Mouse (Mus musculus) lung, postnatal 14 days (tissue): ENCODE data around the gene Ctdspl.

Experiments
- DNase-seq: peaks from one replicate; pipeline ENCODE4 v3.0.0; 2021

Gene Ctdspl

DNA sequence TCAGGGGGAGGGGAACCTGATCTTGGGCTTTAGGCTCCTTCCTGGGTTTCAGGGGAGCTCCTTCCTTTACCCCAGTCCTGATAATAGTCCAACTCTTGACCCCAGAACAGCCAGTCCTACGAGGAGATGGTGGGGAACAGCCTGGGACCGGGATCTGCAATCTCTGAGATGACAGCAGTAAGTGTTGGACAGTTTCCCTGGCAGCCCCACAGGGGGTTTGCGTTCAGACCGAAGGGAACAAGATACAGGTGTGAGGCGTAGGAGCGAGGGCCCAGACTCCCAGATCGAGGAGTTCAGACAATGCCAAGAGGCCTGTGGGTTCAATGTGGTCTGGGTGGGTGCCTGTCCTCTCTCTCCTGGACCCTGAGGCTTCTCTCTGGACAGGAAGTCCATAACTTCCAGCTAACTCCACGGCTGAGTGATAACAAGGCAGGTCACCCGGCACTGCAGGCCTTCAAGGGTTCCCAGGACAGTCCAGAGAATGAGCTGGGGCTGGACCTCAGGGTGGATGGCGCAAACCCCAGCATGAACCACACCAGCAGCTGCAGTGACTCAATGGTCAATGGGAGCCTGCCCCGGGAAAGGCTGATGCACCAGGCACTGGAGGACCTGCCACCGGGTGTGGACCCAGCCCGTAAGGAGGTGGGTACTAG lies 144.0 kb downstream of the Ctdspl start:
- no peak for DNase-seq

- no peak for DNase-seq
These were observed 145.5 kb downstream of the Ctdspl start for GRCm38 (mm10) chr9:119071786-119072185.

DNA sequence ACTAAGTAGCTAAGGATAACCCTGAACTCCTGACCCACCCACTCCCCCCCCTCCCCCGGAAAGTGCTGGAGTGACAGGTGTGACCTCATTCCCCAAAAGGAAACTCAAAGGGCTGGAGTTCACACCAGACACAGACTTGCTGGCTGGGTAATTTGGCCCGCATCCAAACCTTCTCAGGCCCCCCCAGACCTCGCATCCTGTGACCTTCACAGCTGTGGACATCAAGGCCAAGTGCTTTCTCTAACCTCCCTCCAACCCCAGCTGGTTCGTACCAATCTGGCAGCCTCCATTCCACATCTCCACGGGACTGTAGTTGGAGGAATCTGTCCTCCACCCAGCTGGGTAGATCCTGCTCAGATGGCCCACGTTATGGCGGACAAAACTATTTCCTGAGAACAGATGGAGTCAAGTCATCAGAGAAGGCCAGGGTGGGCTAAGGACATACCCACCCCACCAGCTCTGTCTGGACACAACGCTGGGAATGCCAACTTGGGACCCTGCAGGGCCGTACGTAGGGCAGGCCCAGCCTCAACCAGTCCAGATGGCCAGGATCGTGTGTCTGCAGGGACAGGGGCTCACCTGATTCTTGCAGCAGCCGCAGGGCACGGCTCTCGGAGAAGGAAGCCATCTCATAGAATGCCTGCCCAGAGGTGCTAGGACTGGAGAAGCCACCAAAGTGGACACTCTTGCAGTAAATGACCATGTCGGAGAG lies 147.1 kb downstream of the Ctdspl start:
- no peak for DNase-seq

DNA sequence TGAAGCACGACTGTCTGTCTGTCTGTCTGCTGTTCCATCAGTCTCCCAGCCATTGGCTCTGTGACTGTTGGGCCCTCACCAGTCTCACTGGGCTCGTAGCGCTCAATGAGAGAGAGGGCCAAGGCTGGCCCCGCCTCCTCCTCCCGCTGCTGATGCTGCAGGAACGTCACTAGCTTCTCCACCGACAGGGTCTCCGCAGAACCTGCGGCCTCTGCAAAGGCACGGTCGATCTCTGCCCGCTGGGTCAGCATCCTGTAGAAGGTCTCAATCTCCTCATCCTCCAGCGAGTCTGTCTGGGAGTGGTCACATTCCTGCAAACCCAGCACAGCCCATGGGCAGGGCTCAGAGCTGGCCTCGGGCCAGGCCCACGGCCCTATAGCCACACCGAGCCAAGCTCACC lies 149.4 kb downstream of the Ctdspl start:
- DNase-seq: no peak

DNA sequence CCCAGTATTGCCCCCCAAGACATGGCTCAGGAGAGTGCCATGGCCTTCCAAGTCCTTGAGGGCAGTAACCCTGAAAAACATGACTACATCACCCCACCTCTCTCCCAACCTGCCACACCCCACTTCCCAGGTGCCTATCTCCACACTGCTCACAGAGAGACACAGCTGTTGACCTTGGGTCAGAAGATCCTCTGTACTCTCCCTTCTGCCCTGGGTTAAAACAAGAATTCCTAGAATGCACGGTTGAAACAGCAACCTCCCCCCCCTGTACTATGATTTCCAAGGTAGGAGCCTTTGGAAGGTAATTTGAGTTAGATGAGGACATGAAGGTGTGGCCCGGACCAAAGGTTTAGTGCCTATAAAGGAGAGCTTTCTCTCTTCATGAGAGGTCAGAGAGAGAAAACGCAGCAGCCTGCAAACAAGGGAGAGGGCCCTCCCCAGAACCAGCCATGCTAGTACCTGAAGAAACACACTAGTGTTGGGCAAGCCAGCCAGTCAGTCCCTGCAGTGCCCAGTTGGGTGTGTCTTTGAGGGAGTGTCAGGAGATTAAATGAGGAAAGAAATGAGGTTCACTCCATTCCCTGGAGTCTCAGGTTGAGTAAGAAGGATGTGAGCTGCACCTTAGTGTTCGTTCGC lies 153.9 kb downstream of the Ctdspl start:
- no peak for DNase-seq

DNA sequence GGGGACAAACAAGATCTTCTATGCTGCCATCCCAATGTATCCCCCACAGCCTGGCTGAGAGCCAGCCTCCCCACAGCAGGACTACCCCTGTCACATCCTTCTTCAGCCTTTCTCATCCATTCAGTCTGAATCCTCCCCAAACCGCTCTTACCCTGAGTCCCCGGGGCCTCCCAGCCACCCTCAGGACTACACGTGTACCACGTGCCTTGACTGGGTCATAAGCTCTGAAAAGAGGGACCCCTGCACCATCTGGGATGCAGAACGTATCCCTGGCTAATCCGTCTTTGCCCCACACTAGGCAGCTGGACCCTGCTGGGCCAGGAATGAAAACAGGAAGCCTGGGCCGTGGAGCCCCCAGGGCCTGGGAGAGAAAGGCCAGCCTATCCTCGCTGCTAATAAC lies 155.8 kb downstream of the Ctdspl start:
- DNase-seq: no peak

DNA sequence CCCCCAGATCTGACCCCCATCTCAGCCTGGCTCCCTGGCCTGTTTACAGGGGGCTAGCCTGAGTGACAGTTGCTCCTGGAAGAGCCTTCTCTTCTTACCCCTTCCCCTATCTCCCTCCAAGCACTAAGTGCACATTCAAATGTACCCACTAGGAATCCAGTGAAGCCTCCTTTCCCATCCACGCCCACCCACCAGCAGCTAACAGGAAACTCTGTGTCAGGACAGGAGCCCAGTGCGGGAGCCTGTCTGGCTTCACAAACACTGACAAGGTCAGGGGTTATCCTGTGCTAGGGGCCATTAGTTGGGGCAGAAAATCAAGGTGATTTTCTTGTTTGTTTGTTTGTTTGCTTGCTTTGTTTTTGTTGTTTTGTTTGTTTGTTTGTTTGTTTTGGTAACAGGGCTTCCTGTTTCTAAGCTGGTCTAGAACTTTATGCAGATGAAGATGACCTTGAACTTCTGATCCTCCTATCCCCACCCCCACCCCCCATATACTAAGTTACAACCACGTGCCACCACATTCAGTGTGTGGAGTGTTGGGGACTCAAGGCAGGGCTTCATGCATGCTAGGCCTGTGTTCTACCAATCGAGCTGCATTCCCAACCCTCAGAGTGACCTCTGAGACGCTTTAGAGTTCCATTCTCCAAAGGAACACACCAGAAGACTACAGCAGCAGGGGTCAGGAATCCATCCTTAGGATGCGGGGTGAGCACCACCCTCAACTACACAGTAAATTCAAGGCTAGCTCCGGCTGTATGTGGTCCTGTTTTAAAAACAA lies 156.6 kb downstream of the Ctdspl start:
- no peak for DNase-seq

DNA sequence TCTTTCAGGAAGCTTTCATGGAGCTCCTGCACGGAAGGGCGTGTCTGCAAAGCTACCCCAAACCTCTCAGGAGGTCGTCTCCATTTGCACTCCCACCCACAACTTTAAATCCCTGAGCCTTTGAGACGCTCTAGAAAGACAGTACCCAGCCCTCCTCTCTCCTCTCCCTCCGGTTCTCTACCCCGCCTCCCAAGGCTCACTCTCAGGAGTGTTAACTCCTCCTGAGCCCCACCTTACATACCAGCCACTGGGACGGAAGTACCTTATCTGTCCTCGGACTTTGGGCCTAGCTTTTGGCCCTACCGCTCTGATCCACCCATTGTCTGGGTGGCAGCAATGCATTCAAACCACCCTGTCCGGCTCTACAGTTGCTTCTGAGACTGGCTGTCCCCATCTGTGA lies 157.7 kb downstream of the Ctdspl start:
- DNase-seq: no peak

GRCm38 (mm10) chr9:119086451-119086850 lies 160.2 kb downstream of the Ctdspl start:
- DNase-seq: no peak

GRCm38 (mm10) chr9:119087309-119087708 lies 161.1 kb downstream of the Ctdspl start:
- no peak for DNase-seq

DNA sequence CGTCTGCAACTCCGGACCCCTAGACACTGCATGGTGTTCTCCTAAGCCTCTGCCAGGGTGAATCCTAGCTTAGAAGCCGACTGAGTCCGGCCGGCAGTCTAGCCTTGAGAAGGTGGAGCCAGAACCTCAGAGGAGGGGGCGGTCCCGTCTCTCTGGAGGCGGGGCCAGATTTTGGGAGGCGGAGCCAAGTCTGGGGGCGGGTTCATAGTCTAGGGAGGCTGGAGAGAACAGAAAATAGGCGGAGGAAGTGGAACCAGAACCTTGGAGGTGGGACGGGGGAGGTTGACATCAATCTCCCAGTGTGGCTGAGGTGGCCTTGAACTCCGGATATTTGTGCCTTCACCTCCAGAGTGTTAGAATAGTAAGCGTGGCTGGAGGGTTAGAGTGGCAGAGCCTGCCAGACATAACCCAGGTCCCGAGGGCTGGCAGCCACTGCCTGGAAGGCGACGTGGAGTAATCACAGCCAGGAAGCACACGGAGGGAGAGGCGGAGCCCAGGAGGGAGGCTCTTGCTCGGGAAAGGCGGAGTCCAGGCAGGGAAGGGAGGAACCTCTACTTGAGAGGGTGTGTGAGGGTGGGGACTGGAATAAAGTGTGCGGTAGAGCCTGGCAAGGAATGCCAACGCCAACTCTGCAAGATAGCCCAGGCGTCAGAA lies 162.0 kb downstream of the Ctdspl start:
- DNase-seq: peak; percentile 90

GRCm38 (mm10) chr9:119089437-119089836 lies 163.2 kb downstream of the Ctdspl start:
- no peak for DNase-seq

- no peak for DNase-seq
These were observed 164.2 kb downstream of the Ctdspl start for GRCm38 (mm10) chr9:119090462-119090861.

GRCm38 (mm10) chr9:119091581-119092310 lies 165.5 kb downstream of the Ctdspl start:
- DNase-seq: no peak

GRCm38 (mm10) chr9:119092473-119093418 lies 166.5 kb downstream of the Ctdspl start:
- peak; percentile 34 for DNase-seq
